Mouse (Mus musculus) ES-Bruce4 (cell line): Measurements from ENCODE around the gene Dnhd1. TPM values are rescaled to one million over a fixed set of nuclear protein-coding genes. Genes with fewer than 3 reads are reported as not detected.
A peak's percentile ranks its signal among the peaks of the same experiment; 100 is the strongest.

Source experiments
- H3K27ac ChIP-seq: 2 replicates; pipeline ENCODE4 v1.5.1; 2012; ENCODE audit warnings: low read length, inconsistent platforms; ENCODE audit not compliant: insufficient read depth
- H3K27me3 ChIP-seq: 2 replicates; pipeline ENCODE4 v1.6.1; 2012; ENCODE audit warnings: mild to moderate bottlenecking, low read length, inconsistent platforms; ENCODE audit not compliant: control insufficient read depth, poor library complexity, insufficient read depth, severe bottlenecking
- H3K36me3 ChIP-seq: 2 replicates; pipeline ENCODE4 v1.6.1; 2012; ENCODE audit warnings: inconsistent platforms, mild to moderate bottlenecking, low read length, moderate library complexity; ENCODE audit not compliant: control insufficient read depth, poor library complexity, insufficient read depth, severe bottlenecking
- H3K4me1 ChIP-seq: one replicate; pipeline ENCODE4 v1.8.1; 2011; ENCODE audit warnings: low read length; ENCODE audit not compliant: control insufficient read depth, insufficient read depth
- H3K4me3 ChIP-seq: 2 replicates; pipeline ENCODE4 v1.5.1; 2011; ENCODE audit warnings: low read depth, mild to moderate bottlenecking, low read length
- H3K9ac ChIP-seq: 2 replicates; pipeline ENCODE4 v1.6.1; 2012; ENCODE audit warnings: low read depth, mild to moderate bottlenecking, inconsistent platforms; ENCODE audit not compliant: poor library complexity, severe bottlenecking
- H3K9me3 ChIP-seq: replicated peaks from 2 replicates; pipeline ENCODE4 v1.6.1; 2012; ENCODE audit warnings: mild to moderate bottlenecking, low read length, inconsistent platforms; ENCODE audit not compliant: control insufficient read depth, poor library complexity, insufficient read depth, severe bottlenecking
- CTCF ChIP-seq: IDR thresholded peaks from one replicate; pipeline ENCODE4 v1.8.1; 2011; ENCODE audit warnings: low read depth, low read length
- EP300 ChIP-seq: IDR thresholded peaks from 2 replicates; pipeline ENCODE4 v1.6.1; 2011; ENCODE audit warnings: low read depth, low read length; ENCODE audit not compliant: insufficient read depth
- POLR2A ChIP-seq: IDR thresholded peaks from one replicate; pipeline ENCODE4 v1.8.1; 2011; ENCODE audit warnings: low read length; ENCODE audit not compliant: insufficient read depth
- polyA plus RNA-seq: library from polyadenylated mRNA; stranded (reverse); fragments of >200 nt; gene quantifications from 2 replicates; pipeline ENCODE4 v1.2.4, GENCODE M21; 2011; ENCODE audit warnings: low read depth; ENCODE audit not compliant: missing spikeins, insufficient read depth, insufficient read length

Dnhd1 gene
- 1.7 and 1.8 TPM in 2 replicates for polyA plus RNA-seq

DNA sequence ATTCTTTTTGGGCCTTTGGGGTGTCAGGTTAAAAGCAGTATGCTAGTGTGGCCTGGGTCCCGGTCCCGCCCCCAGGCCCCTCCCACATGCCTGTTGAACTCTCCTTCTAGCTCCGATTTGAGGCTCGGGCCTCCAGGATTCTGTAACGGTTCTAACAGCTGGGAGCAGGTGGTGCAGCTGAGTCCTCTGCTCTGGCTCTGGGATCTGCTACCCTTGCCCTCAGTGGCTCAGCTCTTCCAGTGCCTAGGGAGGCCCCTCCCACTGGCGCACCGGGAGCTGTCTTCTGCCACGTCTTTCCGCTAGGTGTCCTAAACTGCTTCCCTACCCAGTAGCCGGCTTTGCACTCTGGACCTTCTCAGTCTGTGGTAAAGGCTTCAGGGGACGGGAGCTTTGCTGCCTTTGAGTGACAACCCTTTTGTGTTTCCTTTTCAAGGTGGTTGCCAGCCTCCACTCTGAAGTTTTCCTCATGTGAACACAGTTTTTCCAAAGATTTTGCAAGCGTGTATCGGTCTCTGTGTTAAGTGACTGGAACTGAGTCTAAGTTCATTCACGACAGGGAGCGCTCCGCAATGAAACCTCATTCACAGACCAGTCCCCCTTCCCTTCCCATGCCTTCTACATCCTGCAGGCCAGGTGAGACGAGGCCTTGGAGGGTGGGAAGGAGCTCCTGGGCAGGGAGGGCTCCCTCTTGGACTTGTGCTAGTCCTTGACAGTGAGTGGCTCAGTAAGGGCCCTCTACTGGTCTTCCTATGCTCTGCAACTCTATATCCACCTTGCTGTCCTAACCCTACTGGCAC is at the start of gene Dnhd1:
Gene Dnhd1 (plus strand): TSS at position 189 of the 797 bp plus-strand sequence.
- Histone ChIP-seq H3K9me3 (no peaks in the 10 kb centered on the region), H3K4me3 (peak within 1 kb of the TSS; percentile 60), H3K4me1 (no peaks in the 10 kb centered on the region), H3K27me3 (no peaks in the 10 kb centered on the region), H3K27ac (no peak within 1 kb of the TSS), H3K9ac (0 out of 2 replicates have a peak within 1 kb of the TSS, but pooled peaks have one; percentile 16), H3K36me3 (no peaks in the 10 kb centered on the region)
- TF ChIP-seq POLR2A: no peak
- TF ChIP-seq CTCF: peak; percentile 42
- TF ChIP-seq EP300: no peak

DNA sequence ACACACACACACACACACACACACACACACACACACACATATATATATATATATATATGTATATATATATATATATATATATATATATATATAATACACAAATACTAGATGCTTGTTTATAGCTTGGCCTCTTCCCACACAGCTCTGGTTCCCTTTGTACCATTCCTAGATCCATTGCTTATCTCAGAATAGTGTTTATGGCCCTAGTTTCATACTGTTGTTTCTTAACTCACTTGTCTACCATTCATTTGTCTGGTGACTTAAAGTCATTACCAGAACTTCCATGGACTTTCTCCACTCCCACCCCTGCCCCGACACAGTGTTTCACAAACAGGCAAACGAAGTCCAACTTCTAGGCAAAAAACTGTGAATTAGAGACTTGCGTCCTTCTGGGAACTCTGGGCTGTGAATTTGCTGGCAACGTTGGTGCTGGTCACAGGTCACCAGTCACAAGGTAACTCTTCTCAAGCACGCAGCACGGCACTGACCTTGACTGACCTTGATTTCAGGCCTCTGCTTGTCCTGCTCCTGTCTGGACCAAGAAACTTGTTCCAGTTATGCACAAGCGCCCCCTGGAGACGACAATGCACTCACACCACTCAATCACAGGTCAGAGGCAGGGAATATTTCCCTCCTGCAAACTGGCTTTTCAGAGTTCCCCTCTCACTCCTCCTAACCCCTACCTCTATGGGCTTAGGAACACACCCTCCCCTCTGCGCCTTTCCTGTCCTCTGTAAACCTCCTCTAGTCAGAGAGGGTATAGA is 47.6 kb upstream of the Dnhd1 start:
- Histone ChIP-seq H3K36me3 (no peaks in the 10 kb centered on the region), H3K27ac (no peak overlapping the region)

DNA sequence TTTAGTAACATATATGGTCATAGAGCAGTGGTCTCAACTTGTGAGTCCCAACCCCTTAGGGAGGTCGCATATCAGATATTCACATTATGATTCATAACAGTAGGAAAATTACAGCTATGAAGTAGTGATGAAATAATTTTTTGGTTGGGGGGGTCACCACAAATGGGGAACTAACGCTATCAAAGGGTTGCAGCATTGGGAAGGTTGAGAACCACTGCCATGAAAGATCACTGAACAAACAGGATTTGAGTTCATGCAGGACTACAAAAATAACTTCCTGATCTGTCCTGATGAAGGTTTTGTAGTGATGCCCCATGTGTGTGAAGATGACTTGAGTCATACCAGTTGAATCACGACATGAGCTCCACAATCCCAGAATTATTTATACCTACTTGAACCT is 42.2 kb upstream of the Dnhd1 start:
- peaks cover 6% of the 10 kb centered on the region; the same call in 1 of the 2 replicates for H3K36me3 ChIP-seq
- no peak overlapping the region for H3K9ac ChIP-seq
- H3K27me3 ChIP-seq: no peaks in the 10 kb centered on the region
- no peak for TF ChIP-seq EP300
- no peak for TF ChIP-seq CTCF
- no peak for TF ChIP-seq POLR2A
- H3K4me1 ChIP-seq: no peaks in the 10 kb centered on the region
- no peaks in the 10 kb centered on the region for H3K9me3 ChIP-seq
- H3K27ac ChIP-seq: no peak overlapping the region
- no peak overlapping the region for H3K4me3 ChIP-seq

More for the DNA sequence above, 47.6 kb upstream of the Dnhd1 start:
- Histone ChIP-seq H3K9ac (no peak overlapping the region), H3K4me1 (no peaks in the 10 kb centered on the region), H3K4me3 (no peak overlapping the region), H3K9me3 (no peaks in the 10 kb centered on the region), H3K27me3 (no peaks in the 10 kb centered on the region)
- TF ChIP-seq EP300 (0 out of 2 replicates have a peak, but pooled peaks have one; percentile 73), POLR2A (no peak), CTCF (peak; percentile 85)

DNA sequence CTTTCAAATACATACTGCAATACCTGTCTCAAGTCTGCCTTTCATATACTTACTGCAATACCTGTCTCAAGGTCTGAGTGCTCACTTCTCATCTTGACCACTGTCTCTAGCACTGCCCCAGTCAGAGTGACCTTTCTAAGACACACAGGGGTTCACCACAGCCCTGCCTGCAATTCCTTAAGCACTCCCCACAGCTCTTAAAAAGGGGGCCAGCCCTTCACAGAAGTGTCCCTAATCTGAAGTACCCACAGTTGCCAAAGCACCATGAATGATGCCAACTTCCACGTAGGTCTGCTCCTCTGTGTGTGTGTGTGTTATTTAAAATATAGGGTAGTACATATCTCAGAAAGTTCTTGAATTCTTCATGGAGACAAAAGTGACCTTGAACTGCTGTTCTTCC is 38.9 kb upstream of the Dnhd1 start:
- peaks cover 6% of the 10 kb centered on the region; the same call in 1 of the 2 replicates for H3K36me3 ChIP-seq
- no peaks in the 10 kb centered on the region for H3K4me1 ChIP-seq
- no peak overlapping the region for H3K4me3 ChIP-seq
- TF ChIP-seq EP300: no peak
- TF ChIP-seq CTCF: no peak
- no peak for TF ChIP-seq POLR2A
- no peaks in the 10 kb centered on the region for H3K9me3 ChIP-seq
- no peak overlapping the region for H3K27ac ChIP-seq
- H3K9ac ChIP-seq: no peak overlapping the region
- no peaks in the 10 kb centered on the region for H3K27me3 ChIP-seq

DNA sequence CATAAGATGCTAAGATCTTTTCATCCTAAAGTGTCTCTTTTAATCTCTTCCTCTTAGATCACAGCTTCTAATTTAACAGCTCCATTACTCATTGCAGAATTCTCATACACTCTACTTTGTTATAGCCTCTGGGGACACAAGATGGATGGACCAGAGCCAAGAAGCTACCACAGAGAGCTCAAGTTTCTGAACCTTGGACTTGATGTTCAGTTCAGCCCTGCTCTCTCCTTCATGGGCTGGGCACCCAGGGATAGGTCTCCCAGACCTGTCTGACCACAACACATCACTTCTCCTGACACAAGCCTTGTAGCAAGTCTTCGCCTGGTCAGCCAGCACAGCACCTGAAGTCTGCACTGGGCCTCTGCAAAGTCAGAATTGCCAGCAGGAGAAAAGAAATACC is 36.2 kb upstream of the Dnhd1 start:
- Histone ChIP-seq H3K27ac (no peak overlapping the region), H3K9ac (no peak overlapping the region), H3K27me3 (no peaks in the 10 kb centered on the region), H3K9me3 (peaks cover 12% of the 10 kb centered on the region), H3K36me3 (peaks cover 15% of the 10 kb centered on the region; the same call in 1 of the 2 replicates), H3K4me3 (no peak overlapping the region), H3K4me1 (no peaks in the 10 kb centered on the region)
- TF ChIP-seq POLR2A (no peak), CTCF (no peak), EP300 (no peak)

DNA sequence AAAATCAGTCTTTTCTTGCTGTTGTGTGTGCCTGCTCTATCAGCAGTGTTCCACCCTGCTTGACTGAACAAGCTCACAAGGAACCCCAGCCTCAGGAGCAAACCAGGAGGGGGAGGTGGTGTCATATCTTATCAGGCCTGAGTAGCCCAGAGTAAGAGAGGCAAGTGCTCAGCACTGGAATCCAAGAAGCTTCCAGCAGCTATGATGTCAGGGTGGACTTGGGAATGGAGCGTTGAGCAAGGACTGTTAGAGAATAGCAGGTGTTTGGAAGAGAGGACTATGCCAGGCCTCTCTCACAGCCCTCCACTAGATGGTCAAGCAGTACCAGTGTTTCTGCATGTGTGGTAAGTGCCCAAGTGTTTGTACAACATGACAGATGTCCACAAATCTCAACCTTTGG is 34.9 kb upstream of the Dnhd1 start:
- TF ChIP-seq POLR2A: no peak
- TF ChIP-seq CTCF: no peak
- no peak for TF ChIP-seq EP300
- H3K27ac ChIP-seq: no peak overlapping the region
- no peaks in the 10 kb centered on the region for H3K27me3 ChIP-seq

More for the DNA sequence above, 34.9 kb upstream of the Dnhd1 start:
- Histone ChIP-seq H3K4me1 (no peaks in the 10 kb centered on the region), H3K9ac (no peak overlapping the region), H3K9me3 (peaks cover 20% of the 10 kb centered on the region), H3K36me3 (peaks cover 15% of the 10 kb centered on the region; the same call in 1 of the 2 replicates), H3K4me3 (no peak overlapping the region)
